Mouse (Mus musculus): ENCODE results near the gene Hist1h3c. TPM values are rescaled to one million over a fixed set of nuclear protein-coding genes. Genes with fewer than 3 reads are reported as not detected.
"Not testable (repeated sequence)": the region's sequence is repeated elsewhere in the genome, so short reads cannot be mapped to it uniquely, and the experiment has no call there.

Hist1h3c gene
- polyA plus RNA-seq, 1 experiment = 5.4 TPM

- H3K27ac ChIP-seq (ENCODE audit: insufficient read depth, low read length) = no peak overlapping the region
Observed at GRCm38 (mm10) chr13:23709714-23710373, 35.6 kb downstream of the Hist1h3c start.

GRCm38 (mm10) chr13:23708654-23709053, 36.7 kb downstream of the Hist1h3c start:
- Histone ChIP-seq H3K27ac (ENCODE audit: insufficient read depth, low read length) (no peak overlapping the region), H3K4me3 (ENCODE audit: insufficient read depth, low read length) (no peak overlapping the region), H3K4me1 (ENCODE audit: control insufficient read depth, insufficient read depth, low read length) (peaks cover 4% of the 10 kb centered on the region; the same call in 1 of the 2 replicates)
- TF ChIP-seq POLR2A (IDR thresholded peaks at IDR 0.05; ENCODE audit: low read depth, low read length) (no peak), CTCF (IDR thresholded peaks at IDR 0.05; ENCODE audit: borderline replicate concordance, insufficient read depth, low read length) (no peak)

More at GRCm38 (mm10) chr13:23709714-23710373, 35.6 kb downstream of the Hist1h3c start:
- peak overlapping the region; percentile 64 for H3K4me3 ChIP-seq (ENCODE audit: insufficient read depth, low read length)
- H3K4me1 ChIP-seq (ENCODE audit: control insufficient read depth, insufficient read depth, low read length) = peaks cover 4% of the 10 kb centered on the region; the same call in 1 of the 2 replicates
- TF ChIP-seq CTCF (IDR thresholded peaks at IDR 0.05; ENCODE audit: borderline replicate concordance, insufficient read depth, low read length) (no peak), POLR2A (IDR thresholded peaks at IDR 0.05; ENCODE audit: low read depth, low read length) (no peak)

GRCm38 (mm10) chr13:23708041-23708440, 37.4 kb downstream of the Hist1h3c start:
- Histone ChIP-seq H3K27ac (ENCODE audit: insufficient read depth, low read length) (no peak overlapping the region), H3K4me3 (ENCODE audit: insufficient read depth, low read length) (no peak overlapping the region), H3K4me1 (ENCODE audit: control insufficient read depth, insufficient read depth, low read length) (peaks cover 4% of the 10 kb centered on the region; the same call in 1 of the 2 replicates)
- TF ChIP-seq CTCF (IDR thresholded peaks at IDR 0.05; ENCODE audit: borderline replicate concordance, insufficient read depth, low read length) (no peak), POLR2A (IDR thresholded peaks at IDR 0.05; ENCODE audit: low read depth, low read length) (no peak)

- Histone ChIP-seq H3K4me3 (ENCODE audit: insufficient read depth, low read length) (no peak overlapping the region), H3K27ac (ENCODE audit: insufficient read depth, low read length) (no peak overlapping the region), H3K4me1 (ENCODE audit: control insufficient read depth, insufficient read depth, low read length) (peaks cover 4% of the 10 kb centered on the region; the same call in 1 of the 2 replicates)
- TF ChIP-seq POLR2A (IDR thresholded peaks at IDR 0.05; ENCODE audit: low read depth, low read length) (no peak), CTCF (IDR thresholded peaks at IDR 0.05; ENCODE audit: borderline replicate concordance, insufficient read depth, low read length) (no peak)
Observed at GRCm38 (mm10) chr13:23706771-23707170, 38.6 kb downstream of the Hist1h3c start.

- peaks cover 4% of the 10 kb centered on the region; the same call in 1 of the 2 replicates for H3K4me1 ChIP-seq (ENCODE audit: control insufficient read depth, insufficient read depth, low read length)
- no peak for TF ChIP-seq CTCF (IDR thresholded peaks at IDR 0.05; ENCODE audit: borderline replicate concordance, insufficient read depth, low read length)
- TF ChIP-seq POLR2A (IDR thresholded peaks at IDR 0.05; ENCODE audit: low read depth, low read length) = no peak
- H3K27ac ChIP-seq (ENCODE audit: insufficient read depth, low read length) = no peak overlapping the region
Observed at GRCm38 (mm10) chr13:23705751-23706356, 39.5 kb downstream of the Hist1h3c start.

GRCm38 (mm10) chr13:23702801-23703200, 42.6 kb downstream of the Hist1h3c start:
- not testable (repeated sequence) for H3K27ac ChIP-seq (ENCODE audit: insufficient read depth, low read length); H3K4me3 ChIP-seq (ENCODE audit: insufficient read depth, low read length); H3K4me1 ChIP-seq (ENCODE audit: control insufficient read depth, insufficient read depth, low read length)

More at GRCm38 (mm10) chr13:23705751-23706356, 39.5 kb downstream of the Hist1h3c start:
- H3K4me3 ChIP-seq (ENCODE audit: insufficient read depth, low read length) = no peak overlapping the region

GRCm38 (mm10) chr13:23702220-23702619, 43.2 kb downstream of the Hist1h3c start:
- Histone ChIP-seq H3K4me1 (ENCODE audit: control insufficient read depth, insufficient read depth, low read length) (no peaks in the 10 kb centered on the region), H3K27ac (ENCODE audit: insufficient read depth, low read length) (no peak overlapping the region), H3K4me3 (ENCODE audit: insufficient read depth, low read length) (no peak overlapping the region)
- no peak for TF ChIP-seq CTCF (IDR thresholded peaks at IDR 0.05; ENCODE audit: borderline replicate concordance, insufficient read depth, low read length)
- TF ChIP-seq POLR2A (IDR thresholded peaks at IDR 0.05; ENCODE audit: low read depth, low read length) = no peak

GRCm38 (mm10) chr13:23700786-23701520, 44.4 kb downstream of the Hist1h3c start:
- H3K4me3 ChIP-seq (ENCODE audit: insufficient read depth, low read length) = no peak overlapping the region
- H3K27ac ChIP-seq (ENCODE audit: insufficient read depth, low read length) = peak overlapping the region; percentile 37; the same call in 1 of the 2 replicates
- peak; percentile 51; the same call in 1 of the 2 replicates for TF ChIP-seq CTCF (IDR thresholded peaks at IDR 0.05; ENCODE audit: borderline replicate concordance, insufficient read depth, low read length)
- TF ChIP-seq POLR2A (IDR thresholded peaks at IDR 0.05; ENCODE audit: low read depth, low read length) = no peak
- H3K4me1 ChIP-seq (ENCODE audit: control insufficient read depth, insufficient read depth, low read length) = no peaks in the 10 kb centered on the region

DNA sequence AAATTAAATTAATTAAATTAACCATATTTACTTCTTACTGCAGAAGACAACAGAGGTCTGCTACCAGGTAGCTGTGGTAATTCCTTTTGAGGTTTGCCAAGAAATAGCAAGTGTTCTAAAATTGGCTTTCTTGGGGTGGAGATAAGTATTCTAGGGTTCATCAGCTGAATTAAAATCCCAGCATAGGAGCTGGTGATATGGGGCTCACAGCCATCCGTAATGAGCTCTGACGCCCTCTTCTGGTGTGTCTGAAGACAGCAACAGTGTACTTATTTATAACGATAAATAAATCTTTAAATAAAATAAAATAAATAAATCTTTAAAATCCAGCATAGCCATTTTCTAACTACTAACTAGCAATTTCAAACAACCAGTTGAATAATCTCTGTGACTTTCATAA, 45.6 kb downstream of the Hist1h3c start:
- Histone ChIP-seq H3K4me1 (ENCODE audit: control insufficient read depth, insufficient read depth, low read length) (no peaks in the 10 kb centered on the region), H3K4me3 (ENCODE audit: insufficient read depth, low read length) (no peak overlapping the region), H3K27ac (ENCODE audit: insufficient read depth, low read length) (no peak overlapping the region)
- TF ChIP-seq CTCF (IDR thresholded peaks at IDR 0.05; ENCODE audit: borderline replicate concordance, insufficient read depth, low read length) = no peak
- no peak for TF ChIP-seq POLR2A (IDR thresholded peaks at IDR 0.05; ENCODE audit: low read depth, low read length)
